Mouse (Mus musculus) lung, adult 2 months (tissue): ENCODE measurements around the gene Cmss1. TPM values are rescaled to one million over a fixed set of nuclear protein-coding genes. Genes with fewer than 3 reads are reported as not detected.

Source experiments
- DNase-seq: peaks from one replicate; pipeline ENCODE4 v3.0.0; 2022
- H3K4me1 ChIP-seq: fragments of 200-500 bp; 2 replicates; pipeline ENCODE4 v1.6.1; 2011; ENCODE audit warnings: low read length; ENCODE audit not compliant: control insufficient read depth, insufficient read depth
- H3K4me3 ChIP-seq: fragments of 200-500 bp; replicated peaks from 2 replicates; pipeline ENCODE3; 2011; ENCODE audit warnings: low read depth, mild to moderate bottlenecking, control low read depth, low read length; ENCODE audit errors: extremely low read depth
- CTCF ChIP-seq: fragments of 200-500 bp; IDR thresholded peaks from 2 replicates; pipeline ENCODE4 v1.5.1; 2011; ENCODE audit warnings: mild to moderate bottlenecking, low read length, control low read depth; ENCODE audit not compliant: insufficient read depth
- POLR2A ChIP-seq: fragments of 200-500 bp; IDR thresholded peaks from 2 replicates; pipeline ENCODE4 v1.6.1; 2011; ENCODE audit warnings: low read depth, mild to moderate bottlenecking, control low read depth, low read length, borderline replicate concordance; ENCODE audit errors: extremely low read depth
- WGBS: fragments of 180-500 bp; shearing (Covaris S2); methylation state at CpG from one replicate; pipeline ENCODE4 v1.1.7; 2018; 5-methylcytosine and 5-hydroxymethylcytosine counted together
- polyA plus RNA-seq: library from polyadenylated mRNA; depleted of rRNA; stranded (reverse); fragments of >200 nt; gene quantifications from 2 replicates; pipeline ENCODE4 v1.2.3, GENCODE M21; 2012

Gene Cmss1
- polyA plus RNA-seq, 1 experiment = 8.0 TPM

DNA sequence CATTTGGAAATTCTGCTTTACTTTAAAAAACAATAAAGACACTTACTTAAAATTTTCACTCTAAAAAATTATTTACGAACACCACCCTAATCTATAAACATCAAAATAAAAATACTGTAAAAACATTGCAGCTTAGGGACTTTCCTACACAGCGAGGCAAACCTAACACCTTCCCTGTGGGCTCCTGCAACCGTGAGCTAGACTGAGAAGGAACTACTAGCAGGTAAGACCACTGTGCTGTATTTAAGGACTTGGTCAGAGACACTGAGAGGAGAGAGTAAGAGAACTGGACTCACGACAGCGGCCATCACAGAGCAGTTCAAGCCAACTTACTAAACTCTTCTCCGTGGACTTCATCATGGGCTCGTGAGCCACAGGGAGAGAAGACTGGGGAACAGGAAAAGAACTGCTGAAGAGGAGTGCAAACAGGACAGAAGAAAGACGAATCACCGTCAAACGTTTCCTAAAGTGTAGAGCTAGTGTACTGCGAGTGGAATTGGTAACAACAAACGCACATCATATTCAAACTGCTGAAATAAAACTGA lies 136.3 kb downstream of the Cmss1 start:
- no peak for DNase-seq
- H3K4me3 ChIP-seq = no peak overlapping the region
- H3K4me1 ChIP-seq = peaks cover 3% of the 10 kb centered on the region; the same call in 1 of the 2 replicates
- TF ChIP-seq POLR2A (no peak), CTCF (no peak)
- WGBS = 80% methylated on average over 12 of the region's 12 CpGs

DNA sequence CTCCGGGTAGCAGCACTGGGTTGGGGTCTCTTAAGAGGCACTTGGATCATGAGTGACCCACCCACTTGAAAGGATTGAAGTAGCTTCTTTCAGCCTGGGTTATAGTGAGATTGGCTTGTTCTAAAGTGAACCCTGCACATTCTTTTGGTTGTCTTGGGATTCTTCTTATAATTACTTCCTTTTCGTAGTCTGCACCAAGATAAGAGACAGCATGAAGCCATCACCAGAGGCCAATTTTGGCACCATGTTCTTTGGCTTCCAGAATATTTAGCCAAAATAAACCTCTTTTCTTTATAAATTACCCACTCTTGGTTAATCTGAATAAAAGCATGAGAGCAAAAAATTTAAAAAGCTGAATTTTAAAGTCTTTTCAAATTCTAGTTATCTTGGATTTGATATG lies 136.8 kb downstream of the Cmss1 start:
- peaks cover 3% of the 10 kb centered on the region for H3K4me1 ChIP-seq
- no peak overlapping the region for H3K4me3 ChIP-seq
- 82% methylated on average over 2 of the region's 2 CpGs for WGBS
- DNase-seq = no peak
- TF ChIP-seq POLR2A = no peak
- no peak for TF ChIP-seq CTCF

DNA sequence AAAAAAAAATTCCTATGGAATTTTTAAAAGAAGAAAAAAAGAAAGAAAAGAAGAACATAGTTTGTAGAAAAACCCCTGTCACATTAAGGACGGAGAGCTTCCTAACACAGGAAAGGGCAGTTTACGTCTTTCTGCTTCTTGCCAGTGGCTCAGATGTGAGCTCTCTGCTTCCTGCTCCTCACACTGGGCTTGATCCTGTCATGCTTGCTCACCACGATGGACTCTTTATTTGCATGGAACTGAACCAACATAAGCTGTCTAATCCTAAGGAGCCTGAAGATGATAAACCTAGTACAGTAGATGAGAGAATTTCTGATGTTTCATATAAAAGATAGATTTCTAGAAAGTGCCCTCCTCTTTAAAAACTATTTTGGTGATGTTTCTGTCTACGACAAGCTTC lies 137.4 kb downstream of the Cmss1 start:
- 46% methylated on average over 4 of the region's 4 CpGs for WGBS
- DNase-seq = no peak
- Histone ChIP-seq H3K4me1 (peaks cover 3% of the 10 kb centered on the region), H3K4me3 (no peak overlapping the region)
- TF ChIP-seq CTCF (no peak), POLR2A (no peak)

DNA sequence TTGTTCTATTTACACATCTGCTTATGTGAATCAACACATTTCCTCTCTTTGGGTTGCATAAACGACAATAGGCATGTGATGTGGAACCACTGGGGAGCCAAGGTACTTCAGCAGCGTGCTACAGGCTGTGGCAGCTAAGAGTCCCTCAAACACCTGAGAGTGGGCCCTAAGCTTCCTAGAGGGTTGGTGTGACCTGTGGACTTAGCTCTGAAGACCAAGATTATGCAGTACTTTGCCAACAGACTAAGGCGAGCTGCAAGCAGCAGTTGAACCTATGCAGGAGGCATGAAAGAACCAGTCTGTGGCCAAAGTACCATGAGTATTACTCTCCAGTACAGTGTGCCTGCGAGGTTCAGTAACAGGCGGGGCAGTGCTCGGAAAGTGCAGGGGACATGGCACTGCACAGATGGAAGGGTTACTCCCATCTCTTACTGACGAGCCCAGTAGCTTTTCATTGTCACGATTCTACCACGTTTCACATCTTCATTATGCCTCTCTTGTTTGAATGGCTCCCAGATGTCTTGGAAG lies 141.2 kb downstream of the Cmss1 start:
- TF ChIP-seq POLR2A (no peak), CTCF (no peak)
- DNase-seq = no peak

DNA sequence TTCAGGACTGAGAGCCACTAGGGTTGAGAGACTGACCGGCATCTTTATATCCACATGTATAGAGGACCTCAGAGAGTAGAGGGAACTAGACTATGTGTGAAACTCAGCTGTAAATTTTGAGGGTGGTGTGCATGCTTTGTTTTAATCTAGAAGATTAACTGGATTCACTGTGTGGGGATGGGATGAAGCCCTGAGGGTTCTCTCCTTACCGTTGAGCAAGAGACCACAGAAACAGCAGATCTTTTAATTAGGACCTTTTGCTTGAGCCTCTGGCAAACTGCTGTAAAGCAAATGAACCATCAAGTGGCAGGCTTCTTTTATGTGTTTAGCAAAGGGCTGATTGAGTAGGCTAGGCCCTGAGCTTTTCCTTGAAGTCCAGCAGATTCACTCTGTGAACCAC lies 150.7 kb downstream of the Cmss1 start:
- TF ChIP-seq CTCF = no peak
- TF ChIP-seq POLR2A = no peak
- Histone ChIP-seq H3K4me1 (peaks cover 4% of the 10 kb centered on the region; the same call in 1 of the 2 replicates), H3K4me3 (no peak overlapping the region)
- DNase-seq = no peak
- 82% methylated on average over 2 of the region's 2 CpGs for whole genome bisulfite sequencing

More for the DNA sequence above, 141.2 kb downstream of the Cmss1 start:
- H3K4me3 ChIP-seq = no peak overlapping the region
- H3K4me1 ChIP-seq = peaks cover 3% of the 10 kb centered on the region
- WGBS = 85% methylated on average over 9 of the region's 9 CpGs

DNA sequence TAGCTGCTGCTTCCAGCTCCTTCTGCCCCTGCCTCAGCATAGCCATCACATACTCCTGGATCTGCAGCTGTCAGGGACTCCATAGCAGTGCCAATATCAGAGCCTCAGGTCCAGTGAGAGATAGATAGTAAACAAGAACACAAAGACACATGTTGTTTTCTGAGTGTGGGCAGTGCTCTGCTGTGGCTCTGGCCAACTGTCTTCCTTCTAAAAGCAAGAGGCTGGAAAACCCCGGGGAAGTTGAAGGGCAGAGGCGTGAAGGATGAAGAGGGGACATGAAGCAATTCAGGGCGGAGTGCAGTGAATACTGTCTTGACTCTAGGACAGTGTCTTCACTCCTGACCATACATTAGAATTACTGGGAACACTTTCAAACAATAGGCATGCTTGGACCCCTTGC lies 151.1 kb downstream of the Cmss1 start:
- H3K4me1 ChIP-seq = peaks cover 4% of the 10 kb centered on the region; the same call in 1 of the 2 replicates
- no peak for DNase-seq
- TF ChIP-seq POLR2A (no peak), CTCF (no peak)
- WGBS = 69% methylated on average over 3 of the region's 3 CpGs
- no peak overlapping the region for H3K4me3 ChIP-seq

DNA sequence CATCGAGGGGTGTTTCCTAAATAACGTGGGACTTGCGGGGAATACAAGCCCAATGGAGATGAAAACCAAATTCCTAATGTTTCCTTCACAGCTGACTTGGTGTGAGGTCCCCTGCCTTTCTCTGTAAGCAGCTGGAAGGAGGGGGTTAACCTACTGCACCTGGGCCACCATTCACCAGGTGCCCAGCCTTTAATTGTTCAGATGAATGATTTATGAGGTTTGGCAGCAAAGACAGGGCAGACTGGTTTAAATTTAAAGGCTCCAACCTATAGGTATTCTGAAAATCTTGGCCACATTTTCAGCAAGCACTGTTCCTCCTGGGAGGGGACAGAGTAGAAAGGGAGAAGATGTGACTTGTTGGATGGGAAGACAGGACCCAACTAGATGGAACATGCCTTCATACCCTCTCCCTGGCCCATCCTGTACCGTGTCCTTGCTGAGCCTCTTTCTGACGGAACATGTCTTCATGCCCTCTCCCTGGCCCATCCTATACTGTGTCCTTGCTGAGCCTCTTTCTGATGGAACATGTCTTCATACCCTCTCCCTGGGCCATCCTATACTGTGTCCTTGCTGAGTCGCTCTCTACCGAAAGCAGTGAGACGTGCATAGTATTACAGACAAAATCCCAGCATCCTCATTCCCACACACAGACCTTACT lies 152.4 kb downstream of the Cmss1 start:
- no peak for TF ChIP-seq POLR2A
- no peak for TF ChIP-seq CTCF
- WGBS = 88% methylated on average over 8 of the region's 8 CpGs
- peaks cover 4% of the 10 kb centered on the region; the same call in 1 of the 2 replicates for H3K4me1 ChIP-seq
- DNase-seq = no peak
- no peak overlapping the region for H3K4me3 ChIP-seq

DNA sequence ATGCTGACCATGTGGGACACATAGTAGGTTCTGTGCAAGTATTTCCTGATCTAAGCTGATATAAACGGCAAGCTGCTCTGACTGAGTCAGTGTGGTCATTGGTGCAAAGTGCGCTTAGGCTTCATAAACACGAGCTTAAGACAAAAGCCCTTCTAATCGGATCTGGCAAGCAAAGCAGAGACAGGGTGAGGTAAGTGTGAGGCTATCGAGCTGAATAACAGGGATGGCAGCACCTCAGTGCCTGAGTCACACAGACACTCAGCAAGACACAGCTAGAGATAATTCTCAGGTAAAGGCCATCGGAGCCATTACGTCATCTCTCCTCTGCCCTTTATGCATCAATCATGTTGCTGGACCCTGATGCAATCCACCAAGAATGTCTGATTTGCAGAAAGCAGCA lies 153.7 kb downstream of the Cmss1 start:
- TF ChIP-seq CTCF (no peak), POLR2A (no peak)
- 51% methylated on average over 7 of the region's 7 CpGs for WGBS
- peaks cover 4% of the 10 kb centered on the region; the same call in 1 of the 2 replicates for H3K4me1 ChIP-seq
- DNase-seq = no peak
- no peak overlapping the region for H3K4me3 ChIP-seq

DNA sequence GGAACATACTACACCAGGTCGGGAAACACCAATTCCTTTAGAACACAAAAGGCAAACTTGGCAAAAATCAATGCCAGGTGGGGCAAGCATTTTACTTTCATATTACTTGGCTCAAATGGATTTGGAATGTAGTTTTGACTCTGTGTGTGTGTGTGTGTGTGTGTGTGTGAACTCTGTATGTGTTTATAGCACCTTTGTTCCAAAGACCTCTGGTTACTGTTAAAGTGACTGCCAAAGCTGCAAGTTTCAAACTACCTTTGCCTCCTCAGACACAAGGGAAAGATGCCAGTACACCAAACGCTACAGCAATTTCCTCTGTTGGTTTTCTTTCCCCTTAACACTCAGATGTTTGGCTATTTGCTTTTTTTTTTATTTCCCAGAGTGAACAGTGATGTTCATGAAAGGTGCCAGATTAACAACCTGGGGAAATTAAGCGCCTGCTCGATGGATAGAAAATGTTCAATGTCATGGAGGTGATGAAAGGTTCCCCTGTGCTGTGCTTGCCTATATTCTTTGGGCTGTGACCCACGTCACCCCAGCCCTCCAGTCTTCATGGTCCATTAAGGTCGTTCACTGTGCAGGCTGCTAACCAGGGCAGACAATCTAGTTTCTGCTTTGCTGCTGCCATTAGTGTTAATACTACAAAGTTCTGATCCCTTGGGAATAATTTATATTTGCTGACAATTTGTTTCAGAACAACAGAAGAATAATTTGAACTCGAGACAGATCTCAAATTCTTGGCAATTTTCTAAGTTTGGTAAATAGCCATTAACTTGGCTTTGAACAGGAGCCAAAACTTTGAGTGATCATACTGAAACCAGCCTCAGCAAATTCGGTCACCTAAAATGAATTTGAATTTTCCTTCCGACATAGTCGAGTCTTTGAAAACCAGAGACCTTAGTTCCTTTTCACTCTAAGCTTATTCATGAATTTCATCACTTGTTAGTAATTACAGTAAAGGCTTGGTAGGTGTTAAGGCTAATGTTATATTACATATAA lies 161.3 kb downstream of the Cmss1 start:
- Histone ChIP-seq H3K4me3 (no peak overlapping the region), H3K4me1 (no peaks in the 10 kb centered on the region; the same call in 1 of the 2 replicates)
- 63% methylated on average over 10 of the region's 10 CpGs for WGBS
- TF ChIP-seq POLR2A = no peak
- TF ChIP-seq CTCF = no peak
- DNase-seq = no peak
